Mouse (Mus musculus): ENCODE measurements around the gene Apol6.

- TF ChIP-seq CTCF (IDR thresholded peaks at IDR 0.05; ENCODE audit: low read depth) (no peak), EP300 (IDR thresholded peaks at IDR 0.05; ENCODE audit: low read depth) (no peak)
Measured at GRCm38 (mm10) chr15:77080684-77081254, 36.2 kb downstream of the Apol6 start.
